Mouse (Mus musculus) heart, embryonic 11.5 days (tissue): ENCODE results near the gene Rasa2. TPM values are rescaled to one million over a fixed set of nuclear protein-coding genes. Genes with fewer than 3 reads are reported as not detected.
A peak's percentile ranks its signal among the peaks of the same experiment; 100 is the strongest.

Experiments used
- ATAC-seq: fragments of 200-750 bp; cut with Nextera tagmentation; replicated peaks from 2 replicates; pipeline ENCODE4 v1.8.0; 2017; ENCODE audit warnings: moderate library complexity; ENCODE audit not compliant: insufficient number of reproducible peaks, low FRiP score, low TSS enrichment
- H3K27ac ChIP-seq: fragments of 300-500 bp; sonication (generic); 2 replicates; pipeline ENCODE4 v1.5.1; 2014; ENCODE audit warnings: mild to moderate bottlenecking, low read depth, low read length
- H3K27me3 ChIP-seq: fragments of 300-500 bp; sonication (generic); 2 replicates; pipeline ENCODE4 v1.6.1; 2014; ENCODE audit warnings: mild to moderate bottlenecking, low read length, mixed read lengths; ENCODE audit not compliant: control insufficient read depth, insufficient read depth
- H3K36me3 ChIP-seq: fragments of 300-500 bp; sonication (generic); 2 replicates; pipeline ENCODE4 v1.6.1; 2014; ENCODE audit warnings: mild to moderate bottlenecking, low read length, moderate library complexity, mixed read lengths; ENCODE audit not compliant: control insufficient read depth, insufficient read depth
- H3K4me1 ChIP-seq: fragments of 300-500 bp; sonication (generic); 2 replicates; pipeline ENCODE4 v1.6.1; 2014; ENCODE audit warnings: low read length; ENCODE audit not compliant: control insufficient read depth, insufficient read depth
- H3K4me2 ChIP-seq: fragments of 300-500 bp; sonication (generic); 2 replicates; pipeline ENCODE4 v1.6.1; 2014; ENCODE audit warnings: mild to moderate bottlenecking, moderate library complexity
- H3K4me3 ChIP-seq: fragments of 300-500 bp; sonication (generic); 2 replicates; pipeline ENCODE4 v1.5.1; 2014; ENCODE audit warnings: low read depth, low read length
- H3K9ac ChIP-seq: fragments of 300-500 bp; sonication (generic); 2 replicates; pipeline ENCODE4 v1.6.1; 2014; ENCODE audit warnings: mild to moderate bottlenecking, low read depth, low read length, moderate library complexity
- H3K9me3 ChIP-seq: fragments of 300-500 bp; sonication (generic); replicated peaks from 2 replicates; pipeline ENCODE4 v1.6.1; 2016; ENCODE audit warnings: low read length; ENCODE audit not compliant: control insufficient read depth
- WGBS: fragments of 180-500 bp; shearing (Covaris S2); extraction: QIAGEN DNeasy Blood & Tissue Kit; methylation state at CpG from one replicate; pipeline ENCODE4 v1.1.7; 2014; ENCODE audit not compliant: insufficient replicate concordance; 5-methylcytosine and 5-hydroxymethylcytosine counted together
- polyA plus RNA-seq: library from polyadenylated mRNA; unstranded; fragments of >200 nt; fragmentation: Nextera tagmentation; extraction: Ambion mirVana; gene quantifications from 2 replicates; pipeline ENCODE4 v1.2.1, GENCODE M21; 2014

The Rasa2 gene
- polyA plus RNA-seq, 1 experiment from 2014 or later: 16.3 TPM

DNA sequence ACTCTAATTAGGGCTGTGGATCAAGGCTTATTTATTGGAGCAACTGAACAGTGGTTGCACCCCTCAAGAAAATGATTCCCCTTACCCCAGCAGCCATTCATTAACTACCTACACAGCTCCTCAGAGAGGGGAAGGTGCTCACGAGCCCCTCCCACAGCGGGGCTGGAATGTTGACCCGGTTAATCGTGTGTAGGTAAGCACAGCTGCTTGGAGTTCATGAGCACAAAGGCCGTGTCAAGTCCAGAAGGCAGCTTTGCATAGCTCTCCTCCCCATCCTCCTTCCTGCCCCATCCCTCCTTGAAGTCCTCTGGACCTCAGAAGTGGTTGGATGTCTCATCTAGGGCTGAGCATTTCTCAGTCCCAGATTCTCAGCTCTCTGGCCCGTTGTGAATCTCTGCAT is 3.8 kb upstream of the Rasa2 start:
- Histone ChIP-seq H3K4me1 (no peaks in the 10 kb centered on the region), H3K27me3 (no peaks in the 10 kb centered on the region), H3K9ac (no peak overlapping the region), H3K9me3 (no peaks in the 10 kb centered on the region), H3K4me3 (no peak overlapping the region), H3K4me2 (no peak overlapping the region), H3K36me3 (no peaks in the 10 kb centered on the region), H3K27ac (no peak overlapping the region)
- 67% methylated on average over 6 of the region's 6 CpGs for WGBS
- ATAC-seq: no peak

DNA sequence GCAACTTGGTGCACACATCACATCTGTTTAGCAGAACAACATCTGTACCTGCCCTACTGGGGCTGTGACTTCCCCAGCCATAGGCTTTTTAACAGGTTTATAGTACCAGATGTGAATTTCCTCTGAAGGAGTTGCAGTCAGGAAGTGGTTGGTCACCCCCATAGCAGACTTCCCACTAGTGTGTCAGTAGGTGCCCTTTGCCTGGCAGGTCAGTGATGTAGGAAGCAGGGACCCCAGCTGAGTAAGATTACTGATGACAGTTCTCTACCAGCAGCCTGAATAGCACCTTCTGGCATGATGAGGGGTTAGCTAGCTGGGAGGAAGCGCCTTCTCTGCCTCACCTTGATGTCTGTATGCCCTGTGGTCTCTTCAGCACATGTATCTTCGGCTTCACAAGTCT is 2.4 kb upstream of the Rasa2 start:
- no peaks in the 10 kb centered on the region for H3K9me3 ChIP-seq
- no peak overlapping the region for H3K9ac ChIP-seq
- WGBS: 79% methylated on average over 2 of the region's 2 CpGs

DNA sequence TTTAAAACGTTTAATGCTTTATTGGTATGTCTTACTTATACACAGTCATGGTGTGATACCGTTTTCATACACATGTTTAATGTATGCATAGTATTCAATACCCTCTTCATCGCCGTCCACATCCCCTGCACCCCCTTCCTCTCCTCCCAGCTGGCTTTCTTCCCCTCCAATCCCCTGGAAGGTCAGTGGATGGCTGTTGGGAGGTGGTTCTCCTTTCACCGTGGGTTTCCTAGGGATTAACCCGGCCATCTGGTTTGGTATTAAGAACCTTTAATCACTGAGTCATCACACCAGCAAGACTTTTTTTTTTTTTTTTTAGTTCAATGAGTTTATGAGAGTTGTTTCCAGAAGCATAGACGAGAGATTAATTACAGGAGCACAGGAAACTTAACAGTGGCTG is 1.3 kb upstream of the Rasa2 start:
- Histone ChIP-seq H3K27ac (no peak overlapping the region), H3K36me3 (no peaks in the 10 kb centered on the region), H3K9me3 (no peaks in the 10 kb centered on the region), H3K9ac (no peak overlapping the region), H3K4me1 (peaks cover 3% of the 10 kb centered on the region), H3K4me3 (no peak overlapping the region), H3K27me3 (no peaks in the 10 kb centered on the region), H3K4me2 (no peak overlapping the region)
- WGBS: 58% methylated on average over 7 of the region's 7 CpGs
- no peak for ATAC-seq

More for the DNA sequence above, 2.4 kb upstream of the Rasa2 start:
- Histone ChIP-seq H3K27ac (no peak overlapping the region), H3K4me2 (no peak overlapping the region), H3K4me1 (0 out of 2 replicates have a peak, but pooled peaks cover 3% of the 10 kb centered on the region), H3K36me3 (no peaks in the 10 kb centered on the region), H3K4me3 (no peak overlapping the region), H3K27me3 (no peaks in the 10 kb centered on the region)
- no peak for ATAC-seq

DNA sequence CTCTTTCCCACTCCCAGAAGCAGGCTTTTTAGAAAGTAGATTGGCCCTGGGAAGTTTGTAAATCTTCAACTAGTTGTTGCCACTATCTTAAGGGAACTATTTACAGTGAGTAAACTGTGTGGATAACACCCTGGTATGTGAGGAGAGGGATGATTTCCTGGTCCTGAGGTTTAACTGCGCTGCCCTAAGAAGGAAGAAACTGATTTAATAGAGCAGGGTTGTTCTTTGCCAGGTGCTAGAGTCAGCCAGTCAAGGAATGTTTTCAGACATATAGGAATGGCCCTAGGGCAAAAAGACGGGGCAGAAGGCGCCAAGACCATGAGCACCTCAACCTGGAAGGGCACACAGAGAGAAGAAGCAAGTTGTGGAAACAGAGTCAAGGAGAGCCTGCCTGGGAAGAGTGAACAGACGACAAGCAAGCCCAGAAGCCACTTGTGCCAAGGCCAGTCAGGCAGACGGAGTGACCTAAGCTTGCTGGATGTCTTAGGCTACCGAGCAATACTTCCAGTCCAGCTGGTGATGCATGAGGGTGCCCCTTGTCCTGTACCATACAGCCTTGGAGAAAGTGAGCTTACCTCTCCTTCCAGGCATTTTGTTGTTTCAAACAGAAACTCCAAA is 765 bp upstream of the Rasa2 start:
- no peaks in the 10 kb centered on the region for H3K36me3 ChIP-seq
- H3K4me1 ChIP-seq: peaks cover 9% of the 10 kb centered on the region
- no peak for ATAC-seq
- 56% methylated on average over 6 of the region's 6 CpGs for WGBS
- H3K9me3 ChIP-seq: no peaks in the 10 kb centered on the region
- H3K4me3 ChIP-seq: peak overlapping the region; percentile 99; the same call in 1 of the 2 replicates
- 0 out of 2 replicates have a peak overlapping the region, but pooled peaks have one; percentile 95 for H3K9ac ChIP-seq
- peak overlapping the region; percentile 62 for H3K4me2 ChIP-seq
- no peak overlapping the region for H3K27ac ChIP-seq
- H3K27me3 ChIP-seq: no peaks in the 10 kb centered on the region

DNA sequence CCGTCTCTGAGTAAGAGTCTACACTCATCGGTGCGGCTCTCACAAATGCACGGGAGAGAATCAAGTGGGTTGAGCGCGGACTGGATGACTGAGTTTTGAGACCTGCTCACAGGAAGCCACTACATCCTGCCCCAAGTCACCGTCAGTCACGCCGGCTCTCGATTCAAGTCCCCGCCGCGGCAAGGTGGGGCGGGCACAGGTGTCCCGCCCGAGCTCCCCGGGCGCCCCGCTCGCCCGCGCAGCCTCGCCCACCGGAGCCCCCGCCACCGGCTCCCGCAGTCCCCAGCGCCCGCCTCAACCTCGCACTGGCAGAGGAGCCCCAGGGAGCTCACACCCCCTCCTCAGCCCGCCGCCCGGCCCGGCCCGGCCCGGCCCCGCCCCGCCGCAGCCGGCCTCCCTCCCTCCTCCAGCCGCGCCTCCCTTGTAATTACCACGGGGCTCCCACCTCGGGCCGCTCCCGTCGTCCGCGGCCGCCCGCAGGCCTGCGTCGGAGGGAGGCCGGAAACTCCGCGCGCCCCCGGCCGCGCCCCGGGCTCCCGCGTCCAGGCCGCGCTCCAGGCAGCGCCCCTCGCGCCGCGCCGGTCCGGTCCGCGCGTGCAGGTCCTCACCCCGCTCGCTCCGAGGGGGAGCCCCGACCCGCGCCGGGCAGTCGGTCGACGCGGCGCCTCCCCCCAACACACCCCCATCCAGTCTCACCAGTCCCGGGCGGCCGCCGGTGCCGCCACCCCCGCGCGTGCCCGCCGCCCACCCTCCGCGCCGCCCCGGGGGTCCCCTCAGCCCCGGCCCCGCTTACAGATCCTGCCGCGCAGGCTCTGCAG is 637 bp downstream of the Rasa2 start:
- H3K9me3 ChIP-seq: no peaks in the 10 kb centered on the region
- ATAC-seq: peak; percentile 82
- peaks cover 12% of the 10 kb centered on the region for H3K4me1 ChIP-seq
- under 1% methylated on average over 58 of the region's 105 CpGs for WGBS
- H3K9ac ChIP-seq: peak overlapping the region; percentile 95
- peak overlapping the region; percentile 98 for H3K27ac ChIP-seq
- peak overlapping the region; percentile 99 for H3K4me3 ChIP-seq
- no peaks in the 10 kb centered on the region for H3K36me3 ChIP-seq
- peak overlapping the region; percentile 62 for H3K4me2 ChIP-seq
- H3K27me3 ChIP-seq: no peaks in the 10 kb centered on the region

DNA sequence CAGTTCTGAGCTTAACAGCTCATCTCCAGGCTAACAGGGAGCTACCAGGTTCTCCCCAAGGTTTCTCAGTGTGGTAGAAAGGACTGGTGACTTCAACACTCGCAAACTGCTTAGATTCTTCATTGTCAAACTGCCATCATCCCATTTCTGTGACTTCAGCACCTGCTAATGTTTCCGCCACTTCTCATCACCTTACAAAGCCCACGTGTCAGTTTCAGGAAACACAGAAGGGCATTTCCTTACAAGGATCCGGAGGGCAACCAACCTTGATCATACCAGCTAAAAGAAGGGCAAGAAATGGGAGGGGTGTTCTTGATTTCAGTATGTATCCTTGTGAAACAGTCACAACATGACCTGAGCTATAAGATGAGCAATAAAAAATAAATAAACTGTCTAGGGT is 2.3 kb downstream of the Rasa2 start:
- Histone ChIP-seq H3K9ac (no peak overlapping the region), H3K4me1 (peaks cover 12% of the 10 kb centered on the region), H3K4me2 (no peak overlapping the region), H3K9me3 (no peaks in the 10 kb centered on the region), H3K4me3 (no peak overlapping the region), H3K27me3 (no peaks in the 10 kb centered on the region), H3K36me3 (no peaks in the 10 kb centered on the region), H3K27ac (no peak overlapping the region)
- whole genome bisulfite sequencing: 44% methylated on average over 4 of the region's 4 CpGs
- no peak for ATAC-seq

DNA sequence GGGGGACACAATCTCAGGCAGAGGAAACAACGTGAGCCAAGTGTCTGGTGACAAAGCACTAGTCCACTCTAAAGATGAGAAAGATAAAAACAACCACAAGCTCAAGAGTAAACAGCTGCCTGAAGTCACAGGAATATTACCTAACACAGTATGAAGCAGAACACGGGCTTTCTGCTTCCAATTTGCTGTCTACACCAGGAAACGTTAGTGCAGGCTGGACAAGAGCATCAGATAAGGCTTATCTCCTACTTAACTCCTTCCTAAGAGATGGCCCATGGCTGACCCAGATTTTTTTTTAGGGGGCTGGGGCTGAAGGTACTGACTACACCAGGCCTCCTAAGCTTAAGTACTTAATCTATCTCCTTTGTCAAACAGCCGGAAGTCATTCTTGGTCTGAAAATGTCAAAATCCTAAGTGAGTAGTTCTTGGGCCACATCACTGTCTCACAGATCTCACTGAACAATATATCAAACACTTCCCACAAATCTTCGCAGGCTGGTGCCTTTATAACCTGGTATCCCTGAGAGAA is 3.8 kb downstream of the Rasa2 start:
- H3K9me3 ChIP-seq: no peaks in the 10 kb centered on the region
- peaks cover 12% of the 10 kb centered on the region for H3K4me1 ChIP-seq
- WGBS: 19% methylated on average over 5 of the region's 5 CpGs
- H3K36me3 ChIP-seq: no peaks in the 10 kb centered on the region
- no peak overlapping the region for H3K4me3 ChIP-seq
- H3K9ac ChIP-seq: no peak overlapping the region
- no peak for ATAC-seq
- H3K4me2 ChIP-seq: no peak overlapping the region
- H3K27ac ChIP-seq: no peak overlapping the region
- H3K27me3 ChIP-seq: no peaks in the 10 kb centered on the region

DNA sequence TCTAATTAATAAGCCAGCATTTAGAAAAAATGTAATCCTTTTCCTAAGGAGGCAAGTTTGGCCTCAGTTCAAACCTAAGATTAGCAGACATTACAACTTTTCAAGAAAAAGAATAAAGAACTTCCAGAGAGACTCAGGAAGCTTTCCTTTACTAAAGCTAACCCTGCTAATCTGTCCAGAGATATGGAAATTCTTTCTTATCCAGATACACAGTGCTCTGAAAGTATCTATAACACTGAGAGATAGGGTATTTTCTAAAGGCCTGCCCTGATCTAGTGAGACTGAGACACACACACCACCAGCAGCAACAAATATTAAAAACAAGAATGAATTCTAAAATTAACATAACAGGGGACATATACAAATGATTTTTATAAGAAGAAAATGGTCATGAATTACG is 4.4 kb downstream of the Rasa2 start:
- Histone ChIP-seq H3K36me3 (no peaks in the 10 kb centered on the region), H3K4me2 (no peak overlapping the region), H3K4me1 (peaks cover 12% of the 10 kb centered on the region), H3K9ac (no peak overlapping the region), H3K9me3 (no peaks in the 10 kb centered on the region), H3K27me3 (no peaks in the 10 kb centered on the region), H3K4me3 (no peak overlapping the region), H3K27ac (no peak overlapping the region)
- WGBS: 44% methylated on average over 1 of the region's 1 CpGs
- ATAC-seq: no peak
